Mouse (Mus musculus): ENCODE data around the gene Cntrob. TPM values are rescaled to one million over a fixed set of nuclear protein-coding genes. Genes with fewer than 3 reads are reported as not detected.
"Not testable (repeated sequence)": the region's sequence is repeated elsewhere in the genome, so short reads cannot be mapped to it uniquely, and the experiment has no call there.

The Cntrob gene
- polyA plus RNA-seq, 1 experiment from 2014 or later = 12.6 TPM

DNA sequence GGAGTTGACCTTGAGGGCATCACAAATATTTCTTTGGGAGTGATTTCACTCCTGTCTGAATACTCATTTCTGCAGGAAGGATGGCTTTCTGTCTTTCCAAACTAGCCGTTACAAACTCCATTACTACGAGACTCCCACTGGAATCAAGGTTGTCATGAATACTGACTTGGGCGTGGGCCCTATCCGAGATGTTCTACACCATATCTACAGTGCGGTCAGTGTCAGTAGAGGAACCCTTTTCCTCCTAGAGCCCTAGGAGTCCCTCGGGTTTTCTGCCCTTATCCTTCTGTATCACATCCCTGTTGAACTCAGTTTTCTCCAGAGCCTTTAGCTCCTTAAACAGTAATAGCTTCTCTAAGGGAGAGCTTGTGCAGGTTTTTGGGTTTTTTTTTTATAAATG is 1.2 kb upstream of the Cntrob start:
- ATAC-seq (replicated peaks; ENCODE audit: low FRiP score, low read depth) = no peak
- Histone ChIP-seq H3K4me3 (replicated peaks; ENCODE audit: low read depth, low read length) (peak overlapping the region; percentile 54; the same call in 1 of the 2 replicates), H3K4me2 (ENCODE audit: low read length) (peak overlapping the region; percentile 90), H3K4me1 (replicated peaks; ENCODE audit: insufficient read depth, low read length) (peaks cover 26% of the 10 kb centered on the region), H3K36me3 (ENCODE audit: insufficient read depth, low read length) (no peaks in the 10 kb centered on the region), H3K9me3 (replicated peaks; ENCODE audit: low read length) (no peaks in the 10 kb centered on the region), H3K27me3 (ENCODE audit: insufficient read depth, low read length) (no peaks in the 10 kb centered on the region), H3K27ac (no peak overlapping the region), H3K9ac (ENCODE audit: low read depth, low read length) (peak overlapping the region; percentile 69)
- DNase-seq (ENCODE audit: low spot score) = no peak
- no peak for TF ChIP-seq CTCF (IDR thresholded peaks at IDR 0.05; ENCODE audit: low read depth)
- 81% methylated on average over 6 of the region's 6 CpGs for WGBS

DNA sequence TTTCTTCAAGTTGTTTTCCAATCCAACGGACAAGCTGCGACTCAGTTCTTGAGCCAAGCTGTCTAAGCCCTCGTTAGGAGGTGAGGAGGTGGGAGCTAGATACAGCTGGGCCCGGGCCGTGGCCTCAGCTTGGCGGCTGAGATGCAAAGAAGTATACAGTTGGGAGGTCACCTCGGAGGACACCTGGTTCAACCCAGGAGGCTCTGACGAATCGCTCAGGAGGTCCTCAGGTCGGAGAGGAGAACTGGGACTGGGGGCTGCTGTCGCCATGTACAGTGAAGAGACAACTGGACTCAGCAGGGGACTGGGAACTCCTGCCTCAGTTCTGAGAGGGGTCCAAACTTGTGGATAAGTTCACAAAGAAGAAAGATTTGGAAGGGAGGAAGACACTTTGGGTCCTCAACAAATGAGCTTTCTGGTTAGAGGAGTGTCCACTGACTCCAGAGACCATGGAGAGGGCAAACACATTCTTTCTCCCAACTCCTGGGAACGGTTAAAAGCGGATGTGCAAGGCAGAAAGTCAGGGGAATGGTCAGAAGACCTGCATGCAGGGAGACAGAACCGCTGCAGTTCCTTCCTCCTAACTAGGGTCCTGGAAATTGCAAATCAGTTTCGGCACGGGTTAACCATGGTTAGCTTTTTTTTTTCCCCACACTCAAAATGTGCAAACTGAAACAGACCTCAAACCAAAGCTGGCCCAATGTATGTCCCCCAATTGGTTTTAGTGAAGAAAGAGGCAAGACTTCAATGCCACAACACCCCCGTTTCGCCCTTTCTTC is 693 bp downstream of the Cntrob start:
- Histone ChIP-seq H3K4me3 (replicated peaks; ENCODE audit: low read depth, low read length) (peak overlapping the region; percentile 54), H3K9ac (ENCODE audit: low read depth, low read length) (peak overlapping the region; percentile 76), H3K9me3 (replicated peaks; ENCODE audit: low read length) (no peaks in the 10 kb centered on the region), H3K4me1 (replicated peaks; ENCODE audit: insufficient read depth, low read length) (peaks cover 26% of the 10 kb centered on the region), H3K27me3 (ENCODE audit: insufficient read depth, low read length) (no peaks in the 10 kb centered on the region), H3K4me2 (ENCODE audit: low read length) (peak overlapping the region; percentile 90), H3K27ac (peak overlapping the region; percentile 76; the same call in 1 of the 2 replicates), H3K36me3 (ENCODE audit: insufficient read depth, low read length) (peaks cover 3% of the 10 kb centered on the region; the same call in 1 of the 2 replicates)
- 9% methylated on average over 18 of the region's 18 CpGs for WGBS
- no peak for TF ChIP-seq CTCF (IDR thresholded peaks at IDR 0.05; ENCODE audit: low read depth)
- DNase-seq (ENCODE audit: low spot score) (peak; percentile 33), ATAC-seq (replicated peaks; ENCODE audit: low FRiP score, low read depth) (no peak)

DNA sequence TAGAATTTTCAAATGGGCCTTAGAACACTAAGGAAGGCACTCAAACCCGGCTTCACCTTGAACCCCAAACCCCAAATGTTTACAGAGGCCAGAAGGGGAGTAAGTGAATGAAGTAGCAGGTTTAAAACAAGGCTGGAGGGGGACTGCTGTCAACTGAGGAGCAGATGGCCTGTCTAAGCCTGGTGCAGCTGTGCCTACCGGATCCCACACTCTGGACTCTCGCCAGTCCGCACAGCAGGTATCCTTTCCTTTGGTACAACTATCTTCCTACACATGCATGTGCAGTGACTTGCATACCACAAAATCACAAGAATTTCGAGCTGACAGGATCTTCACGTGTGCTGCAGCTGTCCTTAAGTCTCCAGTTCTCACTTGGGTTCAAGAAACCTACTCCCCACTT is 1.6 kb downstream of the Cntrob start:
- Histone ChIP-seq H3K27ac (no peak overlapping the region), H3K36me3 (ENCODE audit: insufficient read depth, low read length) (peaks cover 7% of the 10 kb centered on the region; the same call in 1 of the 2 replicates), H3K4me2 (ENCODE audit: low read length) (peak overlapping the region; percentile 90), H3K4me3 (replicated peaks; ENCODE audit: low read depth, low read length) (0 out of 2 replicates have a peak overlapping the region, but pooled peaks have one; percentile 54), H3K9me3 (replicated peaks; ENCODE audit: low read length) (no peaks in the 10 kb centered on the region), H3K9ac (ENCODE audit: low read depth, low read length) (peak overlapping the region; percentile 76; the same call in 1 of the 2 replicates), H3K27me3 (ENCODE audit: insufficient read depth, low read length) (no peaks in the 10 kb centered on the region), H3K4me1 (replicated peaks; ENCODE audit: insufficient read depth, low read length) (peaks cover 25% of the 10 kb centered on the region)
- no peak for DNase-seq (ENCODE audit: low spot score)
- 67% methylated on average over 6 of the region's 6 CpGs for WGBS
- no peak for ATAC-seq (replicated peaks; ENCODE audit: low FRiP score, low read depth)
- TF ChIP-seq CTCF (IDR thresholded peaks at IDR 0.05; ENCODE audit: low read depth) = no peak

DNA sequence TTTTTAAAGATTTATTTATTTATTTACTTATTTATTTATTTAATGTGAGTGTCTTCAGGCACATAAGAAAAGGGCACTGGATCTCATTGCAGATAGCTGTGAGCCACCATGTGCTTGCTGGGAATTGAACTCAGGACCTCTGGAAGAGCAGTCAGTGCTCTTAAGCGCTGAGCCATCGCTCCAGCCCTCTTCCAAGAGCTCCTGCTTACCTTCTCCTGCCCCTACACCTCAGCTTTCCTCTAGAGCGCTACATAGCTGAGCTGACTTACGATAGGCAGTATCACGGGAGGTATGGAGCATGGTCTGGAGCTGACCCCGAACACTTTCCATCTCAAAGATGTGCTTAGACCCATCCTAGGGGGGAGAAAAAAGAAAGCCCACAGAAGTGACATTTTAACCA is 2.0 kb downstream of the Cntrob start:
- Histone ChIP-seq H3K9ac (ENCODE audit: low read depth, low read length) (no peak overlapping the region), H3K27ac (no peak overlapping the region), H3K36me3 (ENCODE audit: insufficient read depth, low read length) (peaks cover 7% of the 10 kb centered on the region; the same call in 1 of the 2 replicates), H3K9me3 (replicated peaks; ENCODE audit: low read length) (no peaks in the 10 kb centered on the region), H3K27me3 (ENCODE audit: insufficient read depth, low read length) (no peaks in the 10 kb centered on the region), H3K4me2 (ENCODE audit: low read length) (0 out of 2 replicates have a peak overlapping the region, but pooled peaks have one; percentile 90), H3K4me3 (replicated peaks; ENCODE audit: low read depth, low read length) (no peak overlapping the region), H3K4me1 (replicated peaks; ENCODE audit: insufficient read depth, low read length) (peaks cover 23% of the 10 kb centered on the region)
- WGBS = 93% methylated on average over 6 of the region's 6 CpGs
- ATAC-seq (replicated peaks; ENCODE audit: low FRiP score, low read depth) = no peak
- no peak for DNase-seq (ENCODE audit: low spot score)
- TF ChIP-seq CTCF (IDR thresholded peaks at IDR 0.05; ENCODE audit: low read depth) = no peak

DNA sequence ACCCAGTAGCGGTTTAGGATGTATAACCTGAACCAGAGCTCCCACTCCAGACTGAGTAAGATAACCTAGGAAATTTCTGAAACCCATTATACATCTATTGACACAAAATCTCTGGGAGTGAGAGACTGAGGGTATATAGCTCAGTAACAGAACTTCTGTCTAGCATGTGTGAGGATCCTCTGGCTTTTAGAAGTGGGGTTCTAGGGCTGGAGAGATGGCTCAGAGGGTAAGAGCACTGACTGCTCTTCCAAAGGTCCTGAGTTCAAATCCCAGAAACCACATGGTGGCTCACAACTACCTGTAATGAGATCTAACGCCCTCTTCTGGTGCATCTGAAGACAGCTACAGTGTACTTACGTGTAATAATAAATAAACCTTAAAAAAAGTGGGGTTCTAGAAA is 5.6 kb downstream of the Cntrob start:
- H3K9ac ChIP-seq (ENCODE audit: low read depth, low read length); H3K27me3 ChIP-seq (ENCODE audit: insufficient read depth, low read length); H3K27ac ChIP-seq; ATAC-seq (replicated peaks; ENCODE audit: low FRiP score, low read depth); H3K9me3 ChIP-seq (replicated peaks; ENCODE audit: low read length); DNase-seq (ENCODE audit: low spot score); H3K4me2 ChIP-seq (ENCODE audit: low read length); H3K4me3 ChIP-seq (replicated peaks; ENCODE audit: low read depth, low read length): not testable (repeated sequence)
- WGBS = 83% methylated on average over 3 of the region's 3 CpGs
- Histone ChIP-seq H3K36me3 (ENCODE audit: insufficient read depth, low read length) (peaks cover 15% of the 10 kb centered on the region; the same call in 1 of the 2 replicates), H3K4me1 (replicated peaks; ENCODE audit: insufficient read depth, low read length) (peaks cover 12% of the 10 kb centered on the region)

DNA sequence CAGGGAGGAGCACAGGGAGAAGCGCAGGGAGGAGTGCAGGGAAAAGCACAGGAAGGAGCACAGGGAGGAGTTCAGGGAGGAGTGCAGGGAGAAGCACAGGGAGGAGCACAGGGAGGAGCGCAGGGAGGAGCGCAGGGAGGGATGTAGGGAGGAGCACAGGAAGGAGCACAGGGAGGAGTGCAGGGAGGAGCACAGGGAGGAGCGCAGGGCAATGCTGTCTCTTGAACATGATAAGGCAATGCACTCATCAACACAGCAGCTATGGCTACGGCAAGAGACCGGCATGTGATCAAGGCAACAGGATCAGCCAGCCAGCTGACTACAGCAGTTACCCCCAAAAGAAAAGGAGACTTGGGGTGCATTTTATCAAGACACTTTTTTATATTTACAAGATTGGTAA is 7.2 kb downstream of the Cntrob start:
- no peak for ATAC-seq (replicated peaks; ENCODE audit: low FRiP score, low read depth)
- Histone ChIP-seq H3K4me3 (replicated peaks; ENCODE audit: low read depth, low read length) (no peak overlapping the region), H3K36me3 (ENCODE audit: insufficient read depth, low read length) (peaks cover 15% of the 10 kb centered on the region; the same call in 1 of the 2 replicates)

More for the DNA sequence above, 7.2 kb downstream of the Cntrob start:
- DNase-seq (ENCODE audit: low spot score) = no peak
- Histone ChIP-seq H3K9ac (ENCODE audit: low read depth, low read length) (no peak overlapping the region), H3K27me3 (ENCODE audit: insufficient read depth, low read length) (no peaks in the 10 kb centered on the region), H3K27ac (no peak overlapping the region), H3K4me1 (replicated peaks; ENCODE audit: insufficient read depth, low read length) (no peaks in the 10 kb centered on the region), H3K9me3 (replicated peaks; ENCODE audit: low read length) (no peaks in the 10 kb centered on the region), H3K4me2 (ENCODE audit: low read length) (no peak overlapping the region)
- no peak for TF ChIP-seq CTCF (IDR thresholded peaks at IDR 0.05; ENCODE audit: low read depth)
- 96% methylated on average over 6 of the region's 6 CpGs for WGBS
